Mouse (Mus musculus): Measurements from ENCODE around the gene Wwox. TPM values are rescaled to one million over a fixed set of nuclear protein-coding genes. Genes with fewer than 3 reads are reported as not detected.
A peak's percentile ranks its signal among the peaks of the same experiment; 100 is the strongest.

Wwox gene
- polyA plus RNA-seq, 1 experiment from 2014 or later, result 10.4 TPM

- no peak overlapping the region for H3K4me2 ChIP-seq
- H3K9ac ChIP-seq, result no peak overlapping the region
- no peaks in the 10 kb centered on the region for H3K27me3 ChIP-seq (replicated peaks)
- H3K36me3 ChIP-seq, result no peaks in the 10 kb centered on the region
- H3K9me3 ChIP-seq (replicated peaks), result no peaks in the 10 kb centered on the region
- no peak overlapping the region for H3K27ac ChIP-seq (ENCODE audit: poor library complexity, severe bottlenecking)
- ATAC-seq (ENCODE audit: insufficient number of reproducible peaks, low FRiP score), result no peak
- peaks cover 29% of the 10 kb centered on the region for H3K4me1 ChIP-seq (replicated peaks)
- H3K4me3 ChIP-seq, result no peak overlapping the region
- 62% methylated on average over 8 of the region's 8 CpGs for WGBS
Observed at GRCm38 (mm10) chr8:114832251-114832774, 392.9 kb downstream of the Wwox start.

DNA sequence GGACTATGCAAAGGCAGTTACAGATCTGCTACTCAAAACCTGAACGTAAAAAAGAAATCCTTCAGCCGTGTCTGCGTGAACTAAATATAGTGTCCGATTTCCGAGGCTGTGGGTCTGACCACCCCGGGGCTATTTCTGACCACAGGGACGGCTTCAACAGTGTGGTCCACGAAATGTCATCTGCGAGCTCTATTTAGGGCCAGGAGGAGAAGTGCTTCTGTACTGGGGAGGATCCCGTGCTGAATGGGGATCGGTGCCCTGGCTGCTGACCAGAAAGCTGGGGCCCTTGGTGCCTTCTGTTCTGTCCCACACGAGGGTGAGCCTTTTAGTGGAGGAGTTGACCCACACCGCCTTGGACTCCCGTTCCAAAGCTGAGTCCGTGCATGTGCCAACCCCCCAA lies 395.3 kb downstream of the Wwox start:
- Histone ChIP-seq H3K4me3 (no peak overlapping the region), H3K27ac (ENCODE audit: poor library complexity, severe bottlenecking) (peak overlapping the region; percentile 55), H3K9ac (no peak overlapping the region), H3K4me1 (replicated peaks) (peaks cover 29% of the 10 kb centered on the region), H3K27me3 (replicated peaks) (no peaks in the 10 kb centered on the region), H3K36me3 (no peaks in the 10 kb centered on the region), H3K4me2 (0 out of 2 replicates have a peak overlapping the region, but pooled peaks have one; percentile 20), H3K9me3 (replicated peaks) (no peaks in the 10 kb centered on the region)
- 46% methylated on average over 15 of the region's 15 CpGs for WGBS
- ATAC-seq (ENCODE audit: insufficient number of reproducible peaks, low FRiP score), result no peak

GRCm38 (mm10) chr8:114839998-114840397 lies 400.5 kb downstream of the Wwox start:
- no peak overlapping the region for H3K9ac ChIP-seq
- H3K4me2 ChIP-seq, result no peak overlapping the region
- H3K9me3 ChIP-seq (replicated peaks), result no peaks in the 10 kb centered on the region
- WGBS, result 87% methylated on average over 10 of the region's 10 CpGs
- peaks cover 3% of the 10 kb centered on the region for H3K4me1 ChIP-seq (replicated peaks)
- H3K27ac ChIP-seq (ENCODE audit: poor library complexity, severe bottlenecking), result no peak overlapping the region
- no peaks in the 10 kb centered on the region for H3K36me3 ChIP-seq
- ATAC-seq (ENCODE audit: insufficient number of reproducible peaks, low FRiP score), result no peak
- H3K4me3 ChIP-seq, result no peak overlapping the region
- no peaks in the 10 kb centered on the region for H3K27me3 ChIP-seq (replicated peaks)

DNA sequence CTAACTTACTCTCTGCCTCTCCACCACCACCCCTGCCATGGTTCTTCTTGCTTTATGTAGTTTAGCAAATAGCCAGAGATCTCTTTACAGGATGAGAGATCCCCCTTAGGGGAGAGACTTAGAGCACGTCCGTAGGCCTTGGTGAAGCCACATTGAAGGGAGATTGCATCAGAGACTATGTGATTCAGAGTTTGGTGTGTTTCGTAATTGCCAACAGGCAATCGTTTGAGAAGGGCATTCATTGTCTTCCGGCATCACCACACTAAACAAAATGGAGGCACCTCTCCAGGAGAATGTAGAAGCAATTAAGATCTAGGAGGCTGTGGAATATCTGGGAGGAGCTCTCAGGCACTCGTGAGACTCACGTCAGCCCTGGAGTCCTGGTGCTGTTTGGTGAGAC lies 408.2 kb downstream of the Wwox start:
- no peak for ATAC-seq (ENCODE audit: insufficient number of reproducible peaks, low FRiP score)
- WGBS, result 88% methylated on average over 7 of the region's 7 CpGs

DNA sequence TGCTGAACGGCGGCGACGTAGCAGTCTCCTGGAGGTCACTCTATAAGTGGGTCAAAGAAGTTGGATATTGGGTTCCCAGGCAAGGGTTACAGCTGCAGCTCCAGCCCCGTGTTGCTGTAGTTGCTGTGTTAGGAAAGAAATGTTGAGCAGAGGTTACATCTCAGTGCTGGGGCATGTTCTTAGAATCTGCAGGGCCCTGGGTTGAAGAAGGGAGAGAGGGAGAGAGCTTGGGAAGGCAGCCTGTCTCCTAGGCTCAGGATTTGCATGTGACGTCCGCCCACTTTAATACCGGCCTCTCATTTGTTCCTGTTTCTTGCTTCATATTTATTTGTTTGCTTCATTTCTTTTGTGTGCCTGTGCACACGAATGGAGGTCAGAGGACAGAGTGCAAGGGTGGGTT lies 410.0 kb downstream of the Wwox start:
- 76% methylated on average over 9 of the region's 9 CpGs for WGBS

More for the DNA sequence above, 408.2 kb downstream of the Wwox start:
- Histone ChIP-seq H3K4me3 (no peak overlapping the region), H3K9ac (no peak overlapping the region), H3K27ac (ENCODE audit: poor library complexity, severe bottlenecking) (no peak overlapping the region), H3K27me3 (replicated peaks) (no peaks in the 10 kb centered on the region), H3K4me2 (no peak overlapping the region), H3K9me3 (replicated peaks) (0 out of 2 replicates have a peak, but pooled peaks cover 3% of the 10 kb centered on the region), H3K4me1 (replicated peaks) (peaks cover 5% of the 10 kb centered on the region; the same call in 1 of the 2 replicates), H3K36me3 (no peaks in the 10 kb centered on the region)

GRCm38 (mm10) chr8:114850014-114850870 lies 410.8 kb downstream of the Wwox start:
- no peak for ATAC-seq (ENCODE audit: insufficient number of reproducible peaks, low FRiP score)
- Histone ChIP-seq H3K27ac (ENCODE audit: poor library complexity, severe bottlenecking) (no peak overlapping the region), H3K4me1 (replicated peaks) (peaks cover 5% of the 10 kb centered on the region; the same call in 1 of the 2 replicates), H3K36me3 (no peaks in the 10 kb centered on the region), H3K9ac (no peak overlapping the region), H3K4me2 (peak overlapping the region; percentile 27; the same call in 1 of the 2 replicates), H3K4me3 (no peak overlapping the region), H3K27me3 (replicated peaks) (no peaks in the 10 kb centered on the region), H3K9me3 (replicated peaks) (0 out of 2 replicates have a peak, but pooled peaks cover 3% of the 10 kb centered on the region)
- 44% methylated on average over 15 of the region's 15 CpGs for WGBS

More for the DNA sequence above, 410.0 kb downstream of the Wwox start:
- H3K4me2 ChIP-seq, result no peak overlapping the region
- H3K27me3 ChIP-seq (replicated peaks), result no peaks in the 10 kb centered on the region
- H3K27ac ChIP-seq (ENCODE audit: poor library complexity, severe bottlenecking), result no peak overlapping the region
- no peak for ATAC-seq (ENCODE audit: insufficient number of reproducible peaks, low FRiP score)
- peaks cover 5% of the 10 kb centered on the region; the same call in 1 of the 2 replicates for H3K4me1 ChIP-seq (replicated peaks)
- no peak overlapping the region for H3K9ac ChIP-seq
- H3K4me3 ChIP-seq, result no peak overlapping the region
- H3K36me3 ChIP-seq, result no peaks in the 10 kb centered on the region
- 0 out of 2 replicates have a peak, but pooled peaks cover 3% of the 10 kb centered on the region for H3K9me3 ChIP-seq (replicated peaks)

GRCm38 (mm10) chr8:114853765-114854164 lies 414.3 kb downstream of the Wwox start:
- ATAC-seq (ENCODE audit: insufficient number of reproducible peaks, low FRiP score), result no peak
- 87% methylated on average over 4 of the region's 4 CpGs for WGBS
- Histone ChIP-seq H3K27ac (ENCODE audit: poor library complexity, severe bottlenecking) (no peak overlapping the region), H3K4me3 (no peak overlapping the region), H3K4me1 (replicated peaks) (no peaks in the 10 kb centered on the region), H3K36me3 (no peaks in the 10 kb centered on the region), H3K9me3 (replicated peaks) (0 out of 2 replicates have a peak, but pooled peaks cover 3% of the 10 kb centered on the region), H3K27me3 (replicated peaks) (no peaks in the 10 kb centered on the region), H3K4me2 (no peak overlapping the region), H3K9ac (no peak overlapping the region)

DNA sequence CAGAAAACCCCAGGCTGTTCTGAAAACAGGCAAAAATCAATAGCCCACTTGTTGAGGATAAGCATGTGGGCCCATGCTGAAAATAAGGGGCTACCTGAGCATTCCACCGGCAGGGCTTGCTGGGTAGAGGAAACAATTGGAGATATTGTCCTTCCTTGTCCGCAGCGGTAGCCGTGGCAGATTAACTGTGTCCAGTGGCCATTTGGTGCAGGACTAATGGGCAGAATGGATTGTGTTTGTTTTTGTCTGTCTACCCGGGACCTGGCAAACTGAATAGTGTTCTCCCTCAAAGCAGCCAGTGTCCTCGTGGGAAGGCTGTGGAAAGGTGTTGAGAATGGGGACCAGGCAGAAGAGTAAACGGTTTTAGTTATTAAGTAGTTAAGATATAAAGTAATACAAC lies 416.4 kb downstream of the Wwox start:
- no peaks in the 10 kb centered on the region for H3K4me1 ChIP-seq (replicated peaks)
- H3K9me3 ChIP-seq (replicated peaks), result 0 out of 2 replicates have a peak, but pooled peaks cover 3% of the 10 kb centered on the region
- no peak overlapping the region for H3K27ac ChIP-seq (ENCODE audit: poor library complexity, severe bottlenecking)
- H3K9ac ChIP-seq, result no peak overlapping the region
- WGBS, result 50% methylated on average over 7 of the region's 7 CpGs
- no peaks in the 10 kb centered on the region for H3K36me3 ChIP-seq
- H3K27me3 ChIP-seq (replicated peaks), result no peaks in the 10 kb centered on the region
- H3K4me3 ChIP-seq, result no peak overlapping the region
- H3K4me2 ChIP-seq, result no peak overlapping the region
- ATAC-seq (ENCODE audit: insufficient number of reproducible peaks, low FRiP score), result no peak

DNA sequence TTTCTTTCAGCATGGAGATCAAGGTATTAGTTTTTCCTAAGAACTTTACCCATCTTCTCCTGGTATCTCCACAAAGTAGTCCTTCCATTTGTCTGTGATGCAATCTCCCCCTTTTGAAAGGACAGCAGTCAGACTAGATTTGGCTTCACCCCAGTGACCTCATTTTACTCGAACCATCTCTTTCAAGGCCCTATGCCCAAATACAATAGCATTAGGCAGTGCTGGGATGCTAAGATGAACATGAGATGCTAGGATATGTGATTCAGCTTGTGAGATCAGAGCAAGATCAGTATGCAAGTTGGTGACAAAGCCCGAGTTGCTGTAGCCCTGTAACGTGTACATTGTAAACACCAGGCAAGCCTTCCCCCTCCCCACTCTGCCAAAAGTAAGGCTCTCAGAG lies 426.5 kb downstream of the Wwox start:
- Histone ChIP-seq H3K27me3 (replicated peaks) (no peaks in the 10 kb centered on the region), H3K4me1 (replicated peaks) (no peaks in the 10 kb centered on the region), H3K36me3 (no peaks in the 10 kb centered on the region), H3K27ac (ENCODE audit: poor library complexity, severe bottlenecking) (no peak overlapping the region), H3K4me2 (no peak overlapping the region), H3K9ac (no peak overlapping the region), H3K9me3 (replicated peaks) (0 out of 2 replicates have a peak, but pooled peaks cover 6% of the 10 kb centered on the region), H3K4me3 (no peak overlapping the region)
- WGBS, result 70% methylated on average over 3 of the region's 3 CpGs
- ATAC-seq (ENCODE audit: insufficient number of reproducible peaks, low FRiP score), result no peak

DNA sequence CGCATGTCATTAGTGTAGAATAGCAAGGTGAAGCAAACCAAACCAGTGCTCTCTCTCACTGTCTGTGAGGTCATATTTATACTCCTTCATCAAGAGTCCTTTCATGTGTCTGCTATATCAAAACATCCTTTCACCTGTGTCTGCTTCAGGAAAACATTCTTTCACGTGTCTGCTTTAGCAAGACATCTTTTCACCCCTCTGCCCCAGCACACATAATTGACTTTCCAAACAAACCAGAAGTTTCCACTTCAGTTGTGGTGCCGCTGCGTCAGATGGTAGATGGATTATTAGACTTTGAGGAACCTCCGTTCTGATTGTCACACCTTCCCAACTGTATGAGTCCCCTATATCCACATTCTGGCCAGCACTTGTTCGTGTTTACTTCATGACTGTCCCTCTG lies 429.9 kb downstream of the Wwox start:
- Histone ChIP-seq H3K9me3 (replicated peaks) (0 out of 2 replicates have a peak, but pooled peaks cover 9% of the 10 kb centered on the region), H3K4me2 (no peak overlapping the region), H3K4me1 (replicated peaks) (no peaks in the 10 kb centered on the region; the same call in 1 of the 2 replicates), H3K27ac (ENCODE audit: poor library complexity, severe bottlenecking) (no peak overlapping the region), H3K36me3 (no peaks in the 10 kb centered on the region), H3K27me3 (replicated peaks) (no peaks in the 10 kb centered on the region), H3K4me3 (no peak overlapping the region), H3K9ac (no peak overlapping the region)
- 85% methylated on average over 6 of the region's 6 CpGs for WGBS
- no peak for ATAC-seq (ENCODE audit: insufficient number of reproducible peaks, low FRiP score)

DNA sequence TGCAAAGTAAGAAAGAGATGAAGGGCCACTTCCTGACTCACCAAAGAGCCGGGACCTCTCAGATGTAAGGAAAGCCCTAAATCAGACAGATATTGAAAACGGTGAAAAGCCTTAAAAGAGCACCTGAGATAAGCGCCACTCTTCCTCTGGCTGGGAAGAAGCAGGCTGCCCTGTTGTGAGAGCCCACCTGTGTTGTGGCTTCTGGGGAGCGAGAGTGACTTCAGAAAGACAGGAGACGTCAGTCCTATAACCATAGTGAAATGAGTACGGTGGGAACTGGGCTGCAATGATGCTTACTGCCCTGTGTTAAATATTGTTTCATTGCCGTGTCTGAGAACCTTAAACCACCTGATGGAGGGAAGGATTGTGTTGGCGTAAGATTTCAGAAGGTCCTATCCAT lies 431.0 kb downstream of the Wwox start:
- H3K9ac ChIP-seq, result no peak overlapping the region
- H3K36me3 ChIP-seq, result no peaks in the 10 kb centered on the region
- H3K27ac ChIP-seq (ENCODE audit: poor library complexity, severe bottlenecking), result no peak overlapping the region
- WGBS, result 86% methylated on average over 8 of the region's 8 CpGs
- no peaks in the 10 kb centered on the region for H3K27me3 ChIP-seq (replicated peaks)
- H3K4me1 ChIP-seq (replicated peaks), result no peaks in the 10 kb centered on the region; the same call in 1 of the 2 replicates
- 0 out of 2 replicates have a peak, but pooled peaks cover 9% of the 10 kb centered on the region for H3K9me3 ChIP-seq (replicated peaks)
- no peak overlapping the region for H3K4me3 ChIP-seq
- no peak for ATAC-seq (ENCODE audit: insufficient number of reproducible peaks, low FRiP score)
- no peak overlapping the region for H3K4me2 ChIP-seq
